Mouse (Mus musculus) megakaryocyte, embryonic 14.5 days (primary cell): ENCODE measurements at regions not wholly inside any gene's neighbourhood (a gene's known extent, or its start where the extent isn't known, plus 50 kb on each side); places are given as distances from the start of the nearest gene placed in this dataset.

Source experiments
- H3K27me3 ChIP-seq: replicated peaks from 2 replicates; pipeline ENCODE3; 2012; ENCODE audit warnings: inconsistent platforms
- H3K36me3 ChIP-seq: replicated peaks from 2 replicates; pipeline ENCODE3; 2012; ENCODE audit warnings: low read length, inconsistent platforms, mixed read lengths
- H3K4me1 ChIP-seq: 2 replicates; pipeline ENCODE4 v1.6.1; 2012; ENCODE audit warnings: inconsistent platforms
- H3K4me3 ChIP-seq: replicated peaks from 2 replicates; pipeline ENCODE3; 2012; ENCODE audit warnings: moderate library complexity, mild to moderate bottlenecking, inconsistent platforms
- H3K9me3 ChIP-seq: 2 replicates; pipeline ENCODE4 v1.6.1; 2012; ENCODE audit warnings: inconsistent platforms
- FLI1 ChIP-seq: IDR thresholded peaks from 2 replicates; pipeline ENCODE4 v1.6.1; 2012; ENCODE audit warnings: low read length, inconsistent platforms, mixed read lengths
- GATA1 ChIP-seq: IDR thresholded peaks from 3 replicates; pipeline ENCODE4 v1.6.1; 2012; ENCODE audit warnings: mixed read lengths, low read length, inconsistent platforms, borderline replicate concordance

GRCm38 (mm10) chr1:135665484-135665883 is 54.4 kb upstream of the Csrp1 start:
- H3K4me1 ChIP-seq, result peaks cover 55% of the 10 kb centered on the region
- H3K4me3 ChIP-seq, result no peak overlapping the region
- no peaks in the 10 kb centered on the region for H3K9me3 ChIP-seq
- H3K36me3 ChIP-seq, result peaks cover 37% of the 10 kb centered on the region
- H3K27me3 ChIP-seq, result no peaks in the 10 kb centered on the region
- TF ChIP-seq FLI1 (no peak), GATA1 (no peak)

DNA sequence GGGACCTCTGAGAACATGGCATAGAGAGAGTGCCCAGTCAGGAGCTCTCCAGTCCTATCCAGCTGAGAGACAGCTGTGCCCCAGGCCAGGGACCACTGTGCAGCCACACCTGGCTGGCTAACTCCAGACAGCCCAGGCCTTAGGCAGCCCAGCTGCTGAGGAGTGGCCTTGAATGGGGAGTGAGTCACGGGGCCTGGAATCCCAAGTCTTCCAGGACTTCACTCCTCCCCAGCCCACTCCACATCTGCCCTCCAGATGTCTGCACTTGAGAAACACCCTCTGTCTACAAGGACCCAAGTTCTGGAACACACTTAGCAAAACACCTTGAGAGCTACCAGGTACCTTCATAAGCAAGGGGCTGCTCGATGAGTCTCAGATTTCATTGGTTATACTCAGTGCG is 51.5 kb upstream of the Csrp1 start:
- Histone ChIP-seq H3K4me1 (peaks cover 66% of the 10 kb centered on the region), H3K4me3 (no peak overlapping the region), H3K9me3 (no peaks in the 10 kb centered on the region), H3K36me3 (peaks cover 37% of the 10 kb centered on the region), H3K27me3 (no peaks in the 10 kb centered on the region)
- TF ChIP-seq GATA1, result no peak
- TF ChIP-seq FLI1, result no peak

DNA sequence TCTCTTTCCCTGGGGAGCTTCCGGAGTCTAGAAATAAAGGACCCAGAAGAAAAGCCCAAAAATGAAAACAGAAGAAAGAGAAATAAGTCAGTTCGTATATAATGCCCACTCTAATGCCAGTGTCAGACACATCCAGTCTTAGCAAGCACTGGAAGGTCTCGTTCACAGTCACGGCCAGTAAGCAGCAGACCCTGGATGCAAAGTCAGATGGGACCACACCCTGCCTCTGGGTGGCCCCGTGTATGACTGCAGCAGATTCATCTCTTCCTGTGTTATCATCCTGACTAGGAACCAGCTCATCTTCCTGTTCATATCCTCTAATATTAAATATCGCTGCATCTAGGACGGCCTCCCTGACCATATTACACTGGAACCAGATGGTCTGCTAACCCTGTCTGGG is 50.9 kb upstream of the Csrp1 start:
- no peaks in the 10 kb centered on the region for H3K9me3 ChIP-seq
- H3K4me3 ChIP-seq, result no peak overlapping the region
- H3K27me3 ChIP-seq, result no peaks in the 10 kb centered on the region
- H3K36me3 ChIP-seq, result peaks cover 33% of the 10 kb centered on the region
- TF ChIP-seq GATA1, result no peak
- no peak for TF ChIP-seq FLI1
- peaks cover 66% of the 10 kb centered on the region for H3K4me1 ChIP-seq

DNA sequence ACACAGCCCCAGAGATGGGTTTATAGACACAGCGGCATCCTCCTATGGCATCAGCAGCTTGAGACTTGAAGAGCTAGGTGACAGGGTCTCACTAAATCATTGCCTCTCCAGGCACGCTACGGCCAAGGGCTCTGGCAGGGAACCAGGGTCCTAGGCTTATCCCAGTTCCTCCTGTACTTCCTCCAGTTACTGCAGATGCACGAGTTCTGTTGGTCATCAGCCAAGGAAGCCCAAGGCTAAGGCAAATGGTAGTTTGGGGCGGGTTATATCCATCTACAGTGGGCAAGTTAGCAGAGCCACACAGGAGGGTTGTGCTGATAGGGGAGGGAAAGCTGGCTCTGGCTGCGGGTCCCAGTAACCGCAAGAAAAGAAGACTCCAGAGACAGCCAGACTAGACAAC is 50.1 kb upstream of the Csrp1 start:
- Histone ChIP-seq H3K27me3 (no peaks in the 10 kb centered on the region), H3K9me3 (no peaks in the 10 kb centered on the region), H3K36me3 (peaks cover 28% of the 10 kb centered on the region), H3K4me3 (no peak overlapping the region), H3K4me1 (peaks cover 66% of the 10 kb centered on the region)
- TF ChIP-seq FLI1 (no peak), GATA1 (no peak)
